Mouse (Mus musculus): ENCODE data around the gene Pgap2.
"Not testable (repeated sequence)": the region's sequence is repeated elsewhere in the genome, so short reads cannot be mapped to it uniquely, and the experiment has no call there.

Gene Pgap2

GRCm38 (mm10) chr7:102239591-102239990 lies 29.6 kb downstream of the Pgap2 start:
- DNase-seq (ENCODE audit: low read depth) = no peak

- DNase-seq (ENCODE audit: low read depth) = no peak
Measured at GRCm38 (mm10) chr7:102242371-102242770, 32.4 kb downstream of the Pgap2 start.

GRCm38 (mm10) chr7:102242917-102243316 lies 32.9 kb downstream of the Pgap2 start:
- DNase-seq (ENCODE audit: low read depth) = no peak

- DNase-seq (ENCODE audit: low read depth) = peak; percentile 54
Measured at GRCm38 (mm10) chr7:102243870-102244269, 33.9 kb downstream of the Pgap2 start.

GRCm38 (mm10) chr7:102244782-102245535 lies 35.0 kb downstream of the Pgap2 start:
- DNase-seq (ENCODE audit: low read depth) = no peak

- peak; percentile 63 for DNase-seq (ENCODE audit: low read depth)
Measured at GRCm38 (mm10) chr7:102245775-102246174, 35.8 kb downstream of the Pgap2 start.

GRCm38 (mm10) chr7:102246265-102246664 lies 36.3 kb downstream of the Pgap2 start:
- DNase-seq (ENCODE audit: low read depth) = no peak

- peak; percentile 61 for DNase-seq (ENCODE audit: low read depth)
Measured at GRCm38 (mm10) chr7:102246956-102247797, 37.2 kb downstream of the Pgap2 start.

GRCm38 (mm10) chr7:102248691-102249404 lies 38.8 kb downstream of the Pgap2 start:
- DNase-seq (ENCODE audit: low read depth) = peak; percentile 76

GRCm38 (mm10) chr7:102249531-102249895 lies 39.5 kb downstream of the Pgap2 start:
- DNase-seq (ENCODE audit: low read depth) = no peak

- peak; percentile 90 for DNase-seq (ENCODE audit: low read depth)
Measured at GRCm38 (mm10) chr7:102249896-102250630, 40.1 kb downstream of the Pgap2 start.

GRCm38 (mm10) chr7:102250631-102251214 lies 40.7 kb downstream of the Pgap2 start:
- DNase-seq (ENCODE audit: low read depth) = peak; percentile 97

GRCm38 (mm10) chr7:102253631-102254030 lies 43.6 kb downstream of the Pgap2 start:
- peak; percentile 43 for DNase-seq (ENCODE audit: low read depth)

- DNase-seq (ENCODE audit: low read depth) = no peak
Measured at GRCm38 (mm10) chr7:102255954-102256353, 45.9 kb downstream of the Pgap2 start, which contains the start of gene Rhog. TSS of gene Rhog (minus strand) at chr7:102256054.

- DNase-seq (ENCODE audit: low read depth) = no peak
Measured at GRCm38 (mm10) chr7:102256636-102257035, 46.6 kb downstream of the Pgap2 start.

GRCm38 (mm10) chr7:102258189-102258588 lies 48.2 kb downstream of the Pgap2 start:
- peak; percentile 91 for DNase-seq (ENCODE audit: low read depth)

GRCm38 (mm10) chr7:102258753-102259152 lies 48.7 kb downstream of the Pgap2 start:
- no peak for DNase-seq (ENCODE audit: low read depth)

GRCm38 (mm10) chr7:102259716-102260479 lies 49.9 kb downstream of the Pgap2 start:
- no peak for DNase-seq (ENCODE audit: low read depth)

- DNase-seq (ENCODE audit: low read depth) = no peak
Measured at GRCm38 (mm10) chr7:102260518-102260917, 50.5 kb downstream of the Pgap2 start.

GRCm38 (mm10) chr7:102263020-102263419 lies 53.0 kb downstream of the Pgap2 start:
- DNase-seq (ENCODE audit: low read depth) = no peak

- DNase-seq (ENCODE audit: low read depth) = not testable (repeated sequence)
Measured at GRCm38 (mm10) chr7:102266021-102266400, 56.0 kb downstream of the Pgap2 start.
